Mouse (Mus musculus) testis, adult 2 months (tissue): Measurements from ENCODE around the gene Serpinf2. TPM values are rescaled to one million over a fixed set of nuclear protein-coding genes. Genes with fewer than 3 reads are reported as not detected.

Experiments
- H3K27ac ChIP-seq: fragments of 200-500 bp; 2 replicates; pipeline ENCODE4 v1.5.1; 2012; ENCODE audit warnings: low read depth, low read length; ENCODE audit not compliant: control insufficient read depth, insufficient read depth
- H3K27me3 ChIP-seq: fragments of 200-500 bp; 2 replicates; pipeline ENCODE4 v1.6.1; 2012; ENCODE audit warnings: mild to moderate bottlenecking, low read length, moderate library complexity; ENCODE audit not compliant: control insufficient read depth, insufficient read depth
- H3K36me3 ChIP-seq: fragments of 200-500 bp; 2 replicates; pipeline ENCODE4 v1.6.1; 2012; ENCODE audit warnings: mild to moderate bottlenecking, low read length; ENCODE audit not compliant: control insufficient read depth, insufficient read depth
- H3K4me1 ChIP-seq: fragments of 200-500 bp; 2 replicates; pipeline ENCODE4 v1.6.1; 2012; ENCODE audit warnings: low read length; ENCODE audit not compliant: control insufficient read depth, insufficient read depth
- H3K4me3 ChIP-seq: fragments of 200-500 bp; 2 replicates; pipeline ENCODE4 v1.5.1; 2012; ENCODE audit warnings: low read depth, mild to moderate bottlenecking, low read length, moderate library complexity, mixed read lengths; ENCODE audit not compliant: control insufficient read depth
- CTCF ChIP-seq: fragments of 200-500 bp; IDR thresholded peaks from 2 replicates; pipeline ENCODE4 v1.5.1; 2012; ENCODE audit warnings: low read depth, mild to moderate bottlenecking, inconsistent platforms, low read length, moderate library complexity; ENCODE audit not compliant: control insufficient read depth, insufficient read depth, insufficient replicate concordance
- POLR2A ChIP-seq: fragments of 200-500 bp; IDR thresholded peaks from 2 replicates; pipeline ENCODE4 v1.6.1; 2012; ENCODE audit warnings: low read depth, mild to moderate bottlenecking, inconsistent platforms, low read length, moderate library complexity; ENCODE audit not compliant: control insufficient read depth
- polyA plus RNA-seq: library from polyadenylated mRNA; depleted of rRNA; stranded (reverse); fragments of >200 nt; gene quantifications from 2 replicates; pipeline ENCODE4 v1.2.3, GENCODE M21; 2012

The Serpinf2 gene
- polyA plus RNA-seq, 1 experiment, result 0.33 TPM

DNA sequence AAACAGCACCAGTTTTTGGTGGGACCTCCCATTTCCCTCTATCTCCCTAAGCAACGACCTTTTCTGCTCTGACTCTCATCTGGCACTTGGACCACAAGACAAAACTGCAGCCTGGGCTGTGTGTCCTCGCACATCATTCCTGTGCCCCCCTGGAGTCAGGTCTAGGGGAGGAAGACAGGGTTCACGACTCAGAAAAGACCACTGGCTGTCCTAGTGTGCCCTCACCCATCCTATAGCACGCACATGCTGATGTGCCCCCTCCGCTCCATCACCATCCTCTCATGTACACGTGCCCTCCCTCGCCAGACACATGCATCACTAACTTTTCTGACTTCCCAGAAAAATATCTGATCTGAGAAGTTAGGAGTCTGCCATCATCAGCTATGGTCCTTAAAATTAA lies 19.4 kb downstream of the Serpinf2 start:
- H3K27ac ChIP-seq, result no peak overlapping the region
- H3K27me3 ChIP-seq, result no peaks in the 10 kb centered on the region
- no peak overlapping the region for H3K4me3 ChIP-seq
- H3K4me1 ChIP-seq, result no peaks in the 10 kb centered on the region
- TF ChIP-seq CTCF, result no peak
- no peak for TF ChIP-seq POLR2A
- H3K36me3 ChIP-seq, result no peaks in the 10 kb centered on the region

DNA sequence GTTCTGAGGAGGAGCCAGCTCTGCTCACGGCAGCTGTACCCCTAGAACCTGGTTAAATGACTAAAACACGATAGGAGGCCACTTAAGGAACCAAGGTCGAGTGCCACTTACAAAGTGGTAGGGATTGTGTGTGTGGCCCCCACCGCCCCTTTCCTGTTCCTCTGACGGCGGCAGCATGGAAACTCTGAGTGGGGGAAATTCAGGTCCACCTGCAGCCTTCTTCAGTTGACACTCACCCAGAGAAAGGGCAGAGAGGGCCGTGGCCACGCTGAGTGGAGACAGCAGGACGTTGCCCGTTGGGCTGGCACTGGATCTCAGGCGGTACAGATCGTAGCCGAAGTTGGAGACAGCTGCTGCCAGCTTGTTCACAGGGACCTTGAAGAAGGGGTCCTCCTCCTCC lies 23.4 kb downstream of the Serpinf2 start:
- Histone ChIP-seq H3K4me3 (no peak overlapping the region), H3K36me3 (no peaks in the 10 kb centered on the region), H3K4me1 (no peaks in the 10 kb centered on the region), H3K27ac (no peak overlapping the region), H3K27me3 (no peaks in the 10 kb centered on the region)
- TF ChIP-seq CTCF (no peak), POLR2A (no peak)

DNA sequence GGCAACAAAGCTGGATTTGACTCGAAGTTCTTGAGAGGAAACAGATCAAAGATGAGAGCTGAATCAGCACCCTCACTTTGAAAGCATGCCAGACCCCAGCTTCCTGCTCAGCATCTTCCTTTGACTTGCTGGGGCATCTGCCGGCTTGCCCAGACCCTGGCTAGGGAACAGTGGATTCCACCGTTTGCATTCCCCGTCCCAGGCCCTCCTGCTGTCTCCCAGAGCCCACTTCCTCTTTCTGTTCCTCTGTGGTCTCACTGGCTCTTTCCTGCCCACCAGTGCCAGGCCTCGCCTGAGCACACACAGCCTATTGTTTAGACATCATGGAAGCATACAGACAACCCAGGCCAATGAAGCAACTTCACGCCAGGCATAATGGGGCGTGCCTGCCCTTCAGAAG lies 24.3 kb downstream of the Serpinf2 start:
- Histone ChIP-seq H3K36me3 (no peaks in the 10 kb centered on the region), H3K27me3 (no peaks in the 10 kb centered on the region), H3K4me1 (no peaks in the 10 kb centered on the region), H3K4me3 (no peak overlapping the region), H3K27ac (no peak overlapping the region)
- TF ChIP-seq POLR2A, result no peak
- no peak for TF ChIP-seq CTCF

DNA sequence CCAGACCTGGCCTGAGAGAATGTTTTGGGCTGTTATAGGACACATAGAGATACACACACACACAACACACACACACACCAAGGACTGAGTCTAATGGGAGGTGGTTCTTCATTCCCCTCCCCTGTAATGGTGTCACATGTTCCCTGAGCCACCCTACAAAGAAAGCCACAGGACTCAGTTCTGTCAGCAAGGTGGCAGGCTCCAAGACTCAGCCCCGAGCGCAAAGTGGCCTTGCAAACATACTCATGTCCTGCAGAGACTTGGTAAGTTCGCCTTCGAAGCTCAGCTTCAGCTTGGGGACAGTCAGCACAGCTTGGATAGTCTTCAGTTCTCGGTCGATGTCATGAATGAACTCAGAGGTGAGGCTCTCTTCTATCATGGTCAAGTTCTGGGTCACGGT lies 28.8 kb downstream of the Serpinf2 start:
- no peak overlapping the region for H3K4me3 ChIP-seq
- no peak overlapping the region for H3K27ac ChIP-seq
- no peaks in the 10 kb centered on the region for H3K27me3 ChIP-seq
- no peaks in the 10 kb centered on the region for H3K4me1 ChIP-seq
- TF ChIP-seq POLR2A (no peak), CTCF (no peak)
- no peaks in the 10 kb centered on the region for H3K36me3 ChIP-seq

DNA sequence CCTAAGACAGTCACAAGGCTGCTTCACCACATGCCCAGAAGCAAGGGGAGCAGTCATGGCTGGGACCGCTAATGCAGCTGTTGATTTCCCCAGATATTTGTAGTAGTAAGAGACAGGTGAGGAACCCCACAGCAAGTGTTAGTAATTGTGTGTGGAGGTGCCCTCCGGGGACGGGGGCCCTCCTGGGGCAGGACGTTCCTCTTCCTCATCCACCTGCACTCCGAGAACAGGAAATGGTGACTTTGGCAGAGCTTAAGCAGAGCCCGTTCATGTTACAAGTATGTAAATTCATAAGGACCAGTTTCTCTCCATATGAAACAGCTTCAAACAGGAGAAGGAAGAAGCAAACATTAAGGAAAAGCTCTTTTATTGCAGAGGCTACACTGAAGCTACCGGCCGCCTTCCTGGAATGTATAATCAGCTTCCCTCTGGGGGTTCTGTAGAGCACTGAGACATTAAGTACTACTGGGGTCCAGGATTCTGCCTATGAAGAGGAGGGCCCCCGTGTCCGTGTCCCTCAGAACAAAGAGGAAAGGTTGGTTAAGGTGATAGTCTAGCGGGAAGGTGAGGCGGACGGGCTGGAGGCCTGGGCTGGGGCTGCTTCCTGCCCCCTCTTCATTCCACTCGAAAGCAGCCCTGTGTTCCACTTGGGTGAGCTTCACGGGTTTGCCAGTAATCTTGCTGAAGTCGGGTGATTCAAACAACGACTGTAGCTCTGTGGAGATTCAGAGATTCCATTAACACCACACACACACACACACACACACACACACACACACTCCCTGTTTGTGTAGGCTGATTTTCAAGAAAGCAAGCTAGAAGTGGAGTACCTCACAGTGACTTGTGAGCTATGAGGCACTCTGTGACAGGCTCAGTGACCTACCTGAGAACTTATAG lies 29.5 kb downstream of the Serpinf2 start:
- TF ChIP-seq POLR2A (no peak), CTCF (no peak)
- Histone ChIP-seq H3K36me3 (no peaks in the 10 kb centered on the region), H3K4me3 (no peak overlapping the region), H3K4me1 (no peaks in the 10 kb centered on the region), H3K27ac (no peak overlapping the region), H3K27me3 (no peaks in the 10 kb centered on the region)

DNA sequence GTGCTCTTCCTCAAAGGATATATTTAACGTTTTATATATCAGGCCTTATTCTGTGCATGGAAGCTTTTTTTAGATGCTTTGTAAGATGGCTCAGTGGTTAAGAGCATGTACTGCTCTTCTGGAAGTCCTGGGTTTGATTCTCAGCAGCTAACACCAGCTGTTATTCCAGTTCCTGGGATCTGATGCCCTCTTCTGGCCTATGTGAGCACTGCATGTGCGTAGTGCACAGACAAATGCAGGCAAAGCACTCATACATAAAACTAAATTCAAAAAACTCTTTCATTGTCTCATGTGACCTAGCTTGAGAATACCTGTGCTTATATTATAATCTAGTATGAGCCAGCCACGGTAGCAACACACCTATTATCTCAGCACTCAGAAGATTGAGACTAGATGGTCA lies 32.5 kb downstream of the Serpinf2 start:
- H3K4me3 ChIP-seq, result no peak overlapping the region
- no peaks in the 10 kb centered on the region for H3K4me1 ChIP-seq
- no peaks in the 10 kb centered on the region for H3K36me3 ChIP-seq
- H3K27ac ChIP-seq, result no peak overlapping the region
- TF ChIP-seq POLR2A (no peak), CTCF (peak; percentile 37; the same call in 1 of the 2 replicates)
- H3K27me3 ChIP-seq, result no peaks in the 10 kb centered on the region

DNA sequence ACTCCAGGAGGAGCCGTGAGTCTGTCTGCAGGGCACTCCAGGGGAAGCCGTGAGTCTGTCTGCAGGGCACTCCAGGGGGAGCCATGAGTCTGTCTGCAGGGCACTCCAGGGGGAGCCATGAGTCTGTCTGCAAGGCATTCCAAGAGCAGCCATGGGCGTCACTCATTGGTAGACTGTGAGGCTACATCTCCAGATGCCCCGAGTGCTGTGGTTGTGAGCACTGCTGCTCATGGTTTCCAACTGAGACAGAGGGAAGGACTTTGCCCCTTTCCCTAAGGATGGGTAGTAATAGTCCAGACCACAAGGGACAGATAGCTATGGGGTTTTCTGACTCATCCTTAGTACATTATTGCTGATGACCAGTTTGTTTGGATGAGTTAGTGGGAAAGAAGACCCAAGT lies 33.3 kb downstream of the Serpinf2 start:
- Histone ChIP-seq H3K4me3 (no peak overlapping the region), H3K27me3 (no peaks in the 10 kb centered on the region), H3K4me1 (no peaks in the 10 kb centered on the region), H3K27ac (no peak overlapping the region), H3K36me3 (no peaks in the 10 kb centered on the region)
- TF ChIP-seq CTCF (no peak), POLR2A (no peak)
